Mouse (Mus musculus): ENCODE measurements at regions not wholly inside any gene's neighbourhood (a gene's known extent, or its start where the extent isn't known, plus 50 kb on each side); places are given as distances from the start of the nearest gene placed in this dataset.

GRCm38 (mm10) chr15:102807353-102807752 is 85.4 kb upstream of the Calcoco1 start:
- no peak overlapping the region for H3K27ac ChIP-seq (ENCODE audit: insufficient read depth, low read length)
- no peak overlapping the region for H3K4me3 ChIP-seq (ENCODE audit: insufficient read depth, low read length)
- no peaks in the 10 kb centered on the region for H3K4me1 ChIP-seq (ENCODE audit: control insufficient read depth, insufficient read depth, low read length)

GRCm38 (mm10) chr15:102819181-102819580 is 97.2 kb upstream of the Calcoco1 start:
- H3K4me1 ChIP-seq (ENCODE audit: control insufficient read depth, insufficient read depth, low read length): no peaks in the 10 kb centered on the region
- H3K4me3 ChIP-seq (ENCODE audit: insufficient read depth, low read length): no peak overlapping the region
- no peak for TF ChIP-seq POLR2A (IDR thresholded peaks at IDR 0.05; ENCODE audit: extremely low read depth, insufficient read depth, low read length)
- H3K27ac ChIP-seq (ENCODE audit: insufficient read depth, low read length): no peak overlapping the region

More at GRCm38 (mm10) chr15:102807353-102807752, 85.4 kb upstream of the Calcoco1 start:
- TF ChIP-seq POLR2A (IDR thresholded peaks at IDR 0.05; ENCODE audit: extremely low read depth, insufficient read depth, low read length) (no peak), CTCF (IDR thresholded peaks at IDR 0.05; ENCODE audit: extremely low read depth, insufficient read depth, low read length) (peak; percentile 49)

- Histone ChIP-seq H3K27ac (ENCODE audit: insufficient read depth, low read length) (no peak overlapping the region), H3K4me1 (ENCODE audit: control insufficient read depth, insufficient read depth, low read length) (no peaks in the 10 kb centered on the region), H3K4me3 (ENCODE audit: insufficient read depth, low read length) (no peak overlapping the region)
- TF ChIP-seq POLR2A (IDR thresholded peaks at IDR 0.05; ENCODE audit: extremely low read depth, insufficient read depth, low read length) (no peak), CTCF (IDR thresholded peaks at IDR 0.05; ENCODE audit: extremely low read depth, insufficient read depth, low read length) (no peak)
Observed at GRCm38 (mm10) chr15:102839688-102840087, 81.2 kb upstream of the Hoxc13 start.

- Histone ChIP-seq H3K27ac (ENCODE audit: insufficient read depth, low read length) (no peak overlapping the region), H3K4me3 (ENCODE audit: insufficient read depth, low read length) (no peak overlapping the region), H3K4me1 (ENCODE audit: control insufficient read depth, insufficient read depth, low read length) (no peaks in the 10 kb centered on the region)
- TF ChIP-seq CTCF (IDR thresholded peaks at IDR 0.05; ENCODE audit: extremely low read depth, insufficient read depth, low read length): no peak
- TF ChIP-seq POLR2A (IDR thresholded peaks at IDR 0.05; ENCODE audit: extremely low read depth, insufficient read depth, low read length): no peak
Observed at GRCm38 (mm10) chr15:102862374-102862773, 58.5 kb upstream of the Hoxc13 start.

GRCm38 (mm10) chr15:102866788-102867187 is 54.1 kb upstream of the Hoxc13 start:
- Histone ChIP-seq H3K4me3 (ENCODE audit: insufficient read depth, low read length) (no peak overlapping the region), H3K4me1 (ENCODE audit: control insufficient read depth, insufficient read depth, low read length) (no peaks in the 10 kb centered on the region), H3K27ac (ENCODE audit: insufficient read depth, low read length) (no peak overlapping the region)
- no peak for TF ChIP-seq POLR2A (IDR thresholded peaks at IDR 0.05; ENCODE audit: extremely low read depth, insufficient read depth, low read length)
- no peak for TF ChIP-seq CTCF (IDR thresholded peaks at IDR 0.05; ENCODE audit: extremely low read depth, insufficient read depth, low read length)
